Mouse (Mus musculus) duodenum, adult 2 months (tissue): ENCODE measurements around the gene Trim6. TPM values are rescaled to one million over a fixed set of nuclear protein-coding genes. Genes with fewer than 3 reads are reported as not detected.

Experiments used
- polyA plus RNA-seq: library from polyadenylated mRNA; depleted of rRNA; stranded (reverse); fragments of >200 nt; gene quantifications from 2 replicates; pipeline ENCODE4 v1.2.3, GENCODE M21; 2012; ENCODE audit warnings: low replicate concordance; rRNA removed

Trim6 gene
- polyA plus RNA-seq: 0.24 and 0.58 TPM in 2 replicates

GRCm38 (mm10) chr7:104218701-104219569 is at the start of gene Trim6:
TSS of gene Trim6 (plus strand) at chr7:104218793.

GRCm38 (mm10) chr7:104183292-104183691 is 35.3 kb upstream of the Trim6 start, which contains the start of gene Olfr648:
TSS of gene Olfr648 (minus strand) at chr7:104183392.

GRCm38 (mm10) chr7:104195885-104196284 is 22.7 kb upstream of the Trim6 start, which contains the start of gene Olfr649:
TSS of gene Olfr649 (minus strand) at chr7:104195985.

GRCm38 (mm10) chr7:104244287-104245181 is 25.9 kb downstream of the Trim6 start, which contains the start of gene Trim34a:
TSS of gene Trim34a (plus strand) at chr7:104244457.

Other genes starting within 250 kb of the Trim6 start
- gene Olfr635, start 247.6 kb upstream of the Trim6 start, polyA plus RNA-seq: not detected in 2 replicates
- not detected in 2 replicates for gene Olfr638, start 220.0 kb upstream of the Trim6 start, polyA plus RNA-seq
- gene Olfr639, start 201.5 kb upstream of the Trim6 start, polyA plus RNA-seq: not detected in 2 replicates
- gene Olfr640, start 193.2 kb upstream of the Trim6 start, polyA plus RNA-seq: not detected in 2 replicates
- gene Olfr641, start 183.3 kb upstream of the Trim6 start, polyA plus RNA-seq: not detected in 2 replicates
- gene Olfr642, start 166.1 kb upstream of the Trim6 start, polyA plus RNA-seq: not detected in 2 replicates
- gene 4930516K23Rik, start 157.3 kb upstream of the Trim6 start, polyA plus RNA-seq: not detected in 2 replicates
- gene Olfr644, start 146.9 kb upstream of the Trim6 start, polyA plus RNA-seq: not detected in 2 replicates
- gene Olfr645, start 133.3 kb upstream of the Trim6 start, polyA plus RNA-seq: not detected in 2 replicates
- not detected in 2 replicates for gene Olfr646, start 113.9 kb upstream of the Trim6 start, polyA plus RNA-seq
- not detected in 2 replicates for gene Ubqln5, start 89.0 kb upstream of the Trim6 start, polyA plus RNA-seq
- gene Olfr643, start 81.4 kb upstream of the Trim6 start, polyA plus RNA-seq: not detected in 2 replicates
- gene Ubqln3, start 75.5 kb upstream of the Trim6 start, polyA plus RNA-seq: not detected in 2 replicates
- gene Ubqlnl, start 68.2 kb upstream of the Trim6 start, polyA plus RNA-seq: not detected in 2 replicates
- gene Olfm5, start 54.0 kb upstream of the Trim6 start, polyA plus RNA-seq: not detected in 2 replicates
- not detected in 2 replicates for gene Olfr648, start 35.4 kb upstream of the Trim6 start, polyA plus RNA-seq
- not detected in 2 replicates for gene Olfr649, start 22.8 kb upstream of the Trim6 start, polyA plus RNA-seq
- 2.1 and 2.6 TPM in 2 replicates for gene Trim34a, start 25.7 kb downstream of the Trim6 start, polyA plus RNA-seq
- gene Trim5, start 69.3 kb downstream of the Trim6 start, polyA plus RNA-seq: 0.09 and 0.19 TPM in 2 replicates
- gene Trim12a, start 96.7 kb downstream of the Trim6 start, polyA plus RNA-seq: 1.3 and 1.9 TPM in 2 replicates
- 0.05 and 1.1 TPM in 2 replicates for gene Trim34b, start 110.7 kb downstream of the Trim6 start, polyA plus RNA-seq
- 0.91 and 1.3 TPM in 2 replicates for gene Trim12c, start 134.6 kb downstream of the Trim6 start, polyA plus RNA-seq
- gene Trim30b, start 151.1 kb downstream of the Trim6 start, polyA plus RNA-seq: 0.05 TPM in 1 of 2 replicates, not detected in the other
- not detected in 2 replicates for gene Trim30c, start 182.0 kb downstream of the Trim6 start, polyA plus RNA-seq
- gene Trim30a, start 246.4 kb downstream of the Trim6 start, polyA plus RNA-seq: 0.40 and 0.83 TPM in 2 replicates